Mouse (Mus musculus): Measurements from ENCODE around the gene Snrnp27.

GRCm38 (mm10) chr6:86670873-86671272 lies 13.4 kb downstream of the Snrnp27 start:
- TF ChIP-seq CTCF (IDR thresholded peaks at IDR 0.05; ENCODE audit: insufficient read depth, low read depth, low read length) (no peak), POLR2A (IDR thresholded peaks at IDR 0.05; ENCODE audit: insufficient read depth, low read depth, low read length) (no peak)
